Mouse (Mus musculus): ENCODE data around the gene Olfr410. TPM values are rescaled to one million over a fixed set of nuclear protein-coding genes. Genes with fewer than 3 reads are reported as not detected.

The Olfr410 gene
- not detected for polyA plus RNA-seq (2014; fragmentation: Illumina TruSeq; extraction: RNeasy Lipid Tissue Mini Kit (QIAGEN cat#74804))

DNA sequence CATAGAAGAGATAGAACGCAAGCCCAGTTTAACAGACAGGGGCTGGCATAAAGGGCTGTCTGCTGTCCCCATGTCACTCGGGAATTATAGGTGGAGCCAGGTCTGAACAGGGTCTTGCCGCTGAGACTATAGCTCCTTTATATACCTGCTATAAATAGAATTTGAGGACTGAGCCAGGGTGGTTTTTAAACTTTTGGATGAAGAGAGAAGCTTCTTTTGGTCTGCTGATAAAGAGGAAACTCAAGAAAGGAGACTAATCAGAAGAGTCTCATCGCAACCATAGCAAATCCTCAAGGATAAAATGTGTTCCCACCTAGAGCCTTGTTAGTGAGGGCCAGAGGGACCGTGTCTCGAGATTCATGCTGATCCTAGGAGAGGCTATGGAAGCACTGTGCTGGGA lies at the start of gene Olfr410:
Gene Olfr410, minus strand, starts transcription at position 101 of the 400 bp plus-strand sequence.

DNA sequence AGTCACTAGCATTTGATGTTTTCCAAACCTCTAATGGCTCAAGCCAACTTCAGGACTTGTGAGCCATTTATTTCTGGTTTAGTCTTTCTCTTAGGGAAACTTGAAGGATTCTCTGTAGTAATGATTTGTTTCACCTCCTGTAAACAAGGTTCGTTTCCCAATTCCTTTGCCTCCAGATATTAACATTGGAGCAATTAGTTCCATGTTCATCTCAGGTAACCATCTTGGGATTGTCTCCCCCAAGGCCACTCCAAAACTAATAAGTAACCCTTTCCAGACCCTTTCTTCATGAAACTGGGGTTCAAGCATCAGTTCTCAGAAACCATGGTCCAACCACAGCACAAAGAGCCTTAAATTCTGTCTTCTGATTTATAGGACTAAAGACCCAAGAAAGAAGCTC lies 23.9 kb upstream of the Olfr410 start, which contains the start of gene Olfr412:
Gene Olfr412, plus strand, starts transcription at position 301 of the 400 bp plus-strand sequence.

DNA sequence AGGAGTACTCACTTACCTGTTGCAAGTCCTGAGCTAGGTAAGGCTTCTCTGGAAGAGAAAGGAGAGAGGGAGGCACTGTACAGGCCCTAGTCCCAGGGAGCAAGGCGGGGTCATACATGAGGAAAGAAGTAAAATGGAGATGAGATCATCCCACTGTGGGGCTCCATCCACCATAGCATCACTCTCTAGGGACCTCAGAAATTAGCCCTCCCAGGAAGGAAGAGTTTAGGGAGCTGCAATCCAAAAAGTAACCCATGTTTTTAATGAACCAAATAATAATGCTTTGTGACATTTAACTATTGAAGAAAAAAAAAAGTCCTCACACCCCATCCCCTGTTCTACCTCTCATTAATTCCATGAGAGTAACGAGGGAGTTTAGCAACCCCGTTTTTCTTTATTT lies 14.7 kb upstream of the Olfr410 start, which contains the start of gene Olfr411:
Gene Olfr411, minus strand, starts transcription at position 101 of the 400 bp plus-strand sequence.

DNA sequence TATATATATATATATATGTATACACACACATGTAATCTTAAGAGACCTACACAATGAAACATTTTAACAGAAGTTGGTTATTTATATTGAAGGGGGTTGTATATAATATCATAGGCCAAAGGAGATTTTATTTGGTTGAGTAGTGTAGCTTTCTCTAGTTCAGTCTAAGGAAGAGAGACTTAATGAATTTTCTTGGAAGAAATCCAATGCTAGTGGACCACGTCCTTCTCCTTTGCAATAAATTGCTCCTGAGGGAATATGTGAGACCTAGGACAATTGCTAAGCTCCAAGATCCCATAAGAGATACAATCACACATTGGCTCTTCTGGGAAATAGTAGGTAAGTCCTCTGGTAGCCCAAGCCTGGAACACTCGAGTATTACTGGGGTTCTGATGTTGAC lies 54.4 kb downstream of the Olfr410 start, which contains the start of gene Olfr59:
Gene Olfr59, plus strand, starts transcription at position 301 of the 400 bp plus-strand sequence.

Other genes with a start within 250 kb of the Olfr410 start
- gene Olfr401, start 224.3 kb downstream of the Olfr410 start, polyA plus RNA-seq (2014; fragmentation: Illumina TruSeq; extraction: RNeasy Lipid Tissue Mini Kit (QIAGEN cat#74804)) = not detected
- not detected for gene Olfr402, start 184.5 kb downstream of the Olfr410 start, polyA plus RNA-seq (2014; fragmentation: Illumina TruSeq; extraction: RNeasy Lipid Tissue Mini Kit (QIAGEN cat#74804))
- not detected for gene Olfr403, start 151.8 kb downstream of the Olfr410 start, polyA plus RNA-seq (2014; fragmentation: Illumina TruSeq; extraction: RNeasy Lipid Tissue Mini Kit (QIAGEN cat#74804))
- not detected for gene Olfr43, start 126.7 kb downstream of the Olfr410 start, polyA plus RNA-seq (2014; fragmentation: Illumina TruSeq; extraction: RNeasy Lipid Tissue Mini Kit (QIAGEN cat#74804))
- gene Olfr406, start 78.2 kb downstream of the Olfr410 start, polyA plus RNA-seq (2014; fragmentation: Illumina TruSeq; extraction: RNeasy Lipid Tissue Mini Kit (QIAGEN cat#74804)) = not detected
- not detected for gene Olfr59, start 54.3 kb downstream of the Olfr410 start, polyA plus RNA-seq (2014; fragmentation: Illumina TruSeq; extraction: RNeasy Lipid Tissue Mini Kit (QIAGEN cat#74804))
- gene Olfr411, start 14.6 kb upstream of the Olfr410 start, polyA plus RNA-seq (2014; fragmentation: Illumina TruSeq; extraction: RNeasy Lipid Tissue Mini Kit (QIAGEN cat#74804)) = not detected
- gene Olfr412, start 24.0 kb upstream of the Olfr410 start, polyA plus RNA-seq (2014; fragmentation: Illumina TruSeq; extraction: RNeasy Lipid Tissue Mini Kit (QIAGEN cat#74804)) = not detected